Mouse (Mus musculus): Measurements from ENCODE around the gene Rsbn1l.

DNA sequence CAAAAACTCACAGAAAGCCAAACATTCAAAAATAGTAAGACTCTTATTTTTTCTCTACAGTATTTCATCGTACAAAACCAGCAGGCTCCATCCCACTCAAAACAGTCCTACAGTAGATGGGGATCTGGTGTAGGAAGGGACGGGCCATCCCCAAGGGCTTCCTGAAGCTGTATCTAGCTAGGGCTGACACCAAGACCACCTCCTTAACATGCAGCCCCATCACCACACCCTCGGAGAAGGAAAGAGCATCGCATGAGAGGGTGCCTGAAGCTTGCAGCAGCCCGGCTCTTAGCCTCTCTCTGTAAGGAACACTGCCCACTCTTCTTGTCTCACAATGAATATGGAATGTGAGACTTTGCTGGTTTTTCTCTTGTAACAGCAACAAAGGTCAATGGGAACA lies 17.7 kb downstream of the Rsbn1l start:
- TF ChIP-seq POLR2A (IDR thresholded peaks at IDR 0.05; ENCODE audit: extremely low read depth, insufficient read depth, low read length) (no peak), CTCF (IDR thresholded peaks at IDR 0.05; ENCODE audit: low read depth, low read length) (no peak)

All from liver, adult 2 months (tissue).